Mouse (Mus musculus): ENCODE measurements around the gene Rdm1. TPM values are rescaled to one million over a fixed set of nuclear protein-coding genes. Genes with fewer than 3 reads are reported as not detected.

Rdm1 gene
- polyA plus RNA-seq, 2 experiments, result 35.5 to 39.2 TPM

DNA sequence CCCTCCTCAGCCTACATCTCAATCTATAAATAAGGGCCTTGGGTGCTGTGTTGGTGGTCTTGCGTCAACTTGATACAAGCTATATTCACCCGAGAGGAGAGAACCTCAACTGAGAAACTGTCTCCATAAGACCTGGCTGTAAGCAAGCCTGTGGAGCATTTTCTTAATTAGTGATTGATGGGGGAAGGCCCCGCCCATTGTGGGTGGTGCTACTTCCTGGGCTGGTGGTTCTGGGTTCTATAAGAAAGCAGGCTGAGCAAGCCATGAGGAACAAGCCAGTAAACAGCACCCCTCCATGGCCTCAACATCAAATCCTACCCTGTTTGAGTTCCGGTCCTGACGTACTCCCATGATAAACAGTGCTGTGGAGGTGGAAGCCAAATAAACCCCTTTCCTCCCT, 47.1 kb downstream of the Rdm1 start:
- Histone ChIP-seq H3K4me1 (ENCODE audit: control insufficient read depth, insufficient read depth, low read length) (no peaks in the 10 kb centered on the region), H3K9me3 (ENCODE audit: control insufficient read depth, low read length) (no peaks in the 10 kb centered on the region), H3K9ac (ENCODE audit: low read depth, low read length, severe bottlenecking) (no peak overlapping the region), H3K27ac (replicated peaks; ENCODE audit: low read depth, low read length) (no peak overlapping the region), H3K36me3 (ENCODE audit: control insufficient read depth, insufficient read depth, low read length) (no peaks in the 10 kb centered on the region), H3K27me3 (ENCODE audit: control insufficient read depth, insufficient read depth, low read length) (no peaks in the 10 kb centered on the region), H3K4me3 (replicated peaks; ENCODE audit: low read length) (no peak overlapping the region), H3K4me2 (replicated peaks; ENCODE audit: low read depth, low read length, severe bottlenecking) (no peak overlapping the region)
- no peak for TF ChIP-seq POLR2A (IDR thresholded peaks at IDR 0.05; ENCODE audit: borderline replicate concordance, extremely low read depth, insufficient read depth, insufficient read length)
- no peak for DNase-seq (ENCODE audit: low spot score)
- WGBS, result 86% methylated on average over 5 of the region's 5 CpGs
- no peak for ATAC-seq (ENCODE audit: low FRiP score, low read depth)

- Histone ChIP-seq H3K9me3 (ENCODE audit: control insufficient read depth, low read length) (no peaks in the 10 kb centered on the region), H3K36me3 (ENCODE audit: control insufficient read depth, insufficient read depth, low read length) (no peaks in the 10 kb centered on the region), H3K4me1 (ENCODE audit: control insufficient read depth, insufficient read depth, low read length) (no peaks in the 10 kb centered on the region), H3K27me3 (ENCODE audit: control insufficient read depth, insufficient read depth, low read length) (no peaks in the 10 kb centered on the region), H3K9ac (ENCODE audit: low read depth, low read length, severe bottlenecking) (no peak overlapping the region), H3K4me2 (replicated peaks; ENCODE audit: low read depth, low read length, severe bottlenecking) (no peak overlapping the region), H3K27ac (replicated peaks; ENCODE audit: low read depth, low read length) (no peak overlapping the region), H3K4me3 (replicated peaks; ENCODE audit: low read length) (no peak overlapping the region)
- TF ChIP-seq POLR2A (IDR thresholded peaks at IDR 0.05; ENCODE audit: borderline replicate concordance, extremely low read depth, insufficient read depth, insufficient read length), result no peak
- ATAC-seq (ENCODE audit: low FRiP score, low read depth) (no peak), DNase-seq (ENCODE audit: low spot score) (no peak)
- 86% methylated on average over 4 of the region's 4 CpGs for WGBS
Measured at GRCm38 (mm10) chr11:101675349-101675748, 48.4 kb downstream of the Rdm1 start.

DNA sequence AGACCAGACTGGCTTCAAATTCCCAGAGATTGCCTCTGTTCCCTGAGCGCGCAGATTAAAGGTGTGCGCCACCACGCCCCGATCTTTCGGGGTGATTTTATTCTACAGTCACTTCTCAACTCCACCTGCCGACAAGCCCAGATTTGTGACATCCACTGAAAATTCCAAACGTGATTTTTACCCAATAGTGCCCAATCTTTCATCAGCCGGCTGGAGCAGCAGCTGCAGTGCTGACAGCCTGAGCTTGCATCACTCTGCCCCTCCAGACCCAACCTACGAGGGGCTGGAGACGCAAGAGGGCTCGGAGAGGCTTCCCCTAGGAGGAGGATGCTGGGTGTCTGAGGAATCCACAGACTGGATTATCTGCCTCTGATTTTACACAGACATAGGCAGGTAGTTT, 50.7 kb downstream of the Rdm1 start:
- DNase-seq (ENCODE audit: low spot score), result no peak
- WGBS, result 75% methylated on average over 12 of the region's 12 CpGs
- Histone ChIP-seq H3K36me3 (ENCODE audit: control insufficient read depth, insufficient read depth, low read length) (no peaks in the 10 kb centered on the region), H3K27ac (replicated peaks; ENCODE audit: low read depth, low read length) (no peak overlapping the region), H3K4me3 (replicated peaks; ENCODE audit: low read length) (no peak overlapping the region), H3K9me3 (ENCODE audit: control insufficient read depth, low read length) (no peaks in the 10 kb centered on the region), H3K9ac (ENCODE audit: low read depth, low read length, severe bottlenecking) (no peak overlapping the region), H3K4me1 (ENCODE audit: control insufficient read depth, insufficient read depth, low read length) (no peaks in the 10 kb centered on the region), H3K27me3 (ENCODE audit: control insufficient read depth, insufficient read depth, low read length) (no peaks in the 10 kb centered on the region), H3K4me2 (replicated peaks; ENCODE audit: low read depth, low read length, severe bottlenecking) (no peak overlapping the region)
- ATAC-seq (ENCODE audit: low FRiP score, low read depth), result no peak
- no peak for TF ChIP-seq POLR2A (IDR thresholded peaks at IDR 0.05; ENCODE audit: borderline replicate concordance, extremely low read depth, insufficient read depth, insufficient read length)

- no peak overlapping the region for H3K4me3 ChIP-seq (replicated peaks; ENCODE audit: low read length)
- H3K9ac ChIP-seq (ENCODE audit: low read depth, low read length, severe bottlenecking), result no peak overlapping the region
- no peak overlapping the region for H3K27ac ChIP-seq (replicated peaks; ENCODE audit: low read depth, low read length)
- no peak for DNase-seq (ENCODE audit: low spot score)
- no peaks in the 10 kb centered on the region for H3K4me1 ChIP-seq (ENCODE audit: control insufficient read depth, insufficient read depth, low read length)
- whole genome bisulfite sequencing, result 56% methylated on average over 5 of the region's 5 CpGs
- H3K36me3 ChIP-seq (ENCODE audit: control insufficient read depth, insufficient read depth, low read length), result no peaks in the 10 kb centered on the region
- no peaks in the 10 kb centered on the region for H3K27me3 ChIP-seq (ENCODE audit: control insufficient read depth, insufficient read depth, low read length)
- no peak for ATAC-seq (ENCODE audit: low FRiP score, low read depth)
- H3K4me2 ChIP-seq (replicated peaks; ENCODE audit: low read depth, low read length, severe bottlenecking), result no peak overlapping the region
- no peaks in the 10 kb centered on the region for H3K9me3 ChIP-seq (ENCODE audit: control insufficient read depth, low read length)
- TF ChIP-seq POLR2A (IDR thresholded peaks at IDR 0.05; ENCODE audit: borderline replicate concordance, extremely low read depth, insufficient read depth, insufficient read length), result no peak
Measured at GRCm38 (mm10) chr11:101678770-101679169, 51.8 kb downstream of the Rdm1 start.

- no peak overlapping the region for H3K4me3 ChIP-seq (replicated peaks; ENCODE audit: low read length)
- WGBS, result 37% methylated on average over 5 of the region's 7 CpGs
- ATAC-seq (ENCODE audit: low FRiP score, low read depth) (no peak), DNase-seq (ENCODE audit: low spot score) (no peak)
- H3K36me3 ChIP-seq (ENCODE audit: control insufficient read depth, insufficient read depth, low read length), result no peaks in the 10 kb centered on the region
- TF ChIP-seq POLR2A (IDR thresholded peaks at IDR 0.05; ENCODE audit: borderline replicate concordance, extremely low read depth, insufficient read depth, insufficient read length), result no peak
- H3K9me3 ChIP-seq (ENCODE audit: control insufficient read depth, low read length), result no peaks in the 10 kb centered on the region
- no peak overlapping the region for H3K27ac ChIP-seq (replicated peaks; ENCODE audit: low read depth, low read length)
- H3K4me1 ChIP-seq (ENCODE audit: control insufficient read depth, insufficient read depth, low read length), result no peaks in the 10 kb centered on the region
- H3K4me2 ChIP-seq (replicated peaks; ENCODE audit: low read depth, low read length, severe bottlenecking), result no peak overlapping the region
- no peak overlapping the region for H3K9ac ChIP-seq (ENCODE audit: low read depth, low read length, severe bottlenecking)
- H3K27me3 ChIP-seq (ENCODE audit: control insufficient read depth, insufficient read depth, low read length), result no peaks in the 10 kb centered on the region
Measured at GRCm38 (mm10) chr11:101679907-101680306, 52.9 kb downstream of the Rdm1 start.

All from limb, embryonic 14.5 days (tissue).